7 mouse cellular contexts compared by ENCODE assay signal in the genomic region with DNA sequence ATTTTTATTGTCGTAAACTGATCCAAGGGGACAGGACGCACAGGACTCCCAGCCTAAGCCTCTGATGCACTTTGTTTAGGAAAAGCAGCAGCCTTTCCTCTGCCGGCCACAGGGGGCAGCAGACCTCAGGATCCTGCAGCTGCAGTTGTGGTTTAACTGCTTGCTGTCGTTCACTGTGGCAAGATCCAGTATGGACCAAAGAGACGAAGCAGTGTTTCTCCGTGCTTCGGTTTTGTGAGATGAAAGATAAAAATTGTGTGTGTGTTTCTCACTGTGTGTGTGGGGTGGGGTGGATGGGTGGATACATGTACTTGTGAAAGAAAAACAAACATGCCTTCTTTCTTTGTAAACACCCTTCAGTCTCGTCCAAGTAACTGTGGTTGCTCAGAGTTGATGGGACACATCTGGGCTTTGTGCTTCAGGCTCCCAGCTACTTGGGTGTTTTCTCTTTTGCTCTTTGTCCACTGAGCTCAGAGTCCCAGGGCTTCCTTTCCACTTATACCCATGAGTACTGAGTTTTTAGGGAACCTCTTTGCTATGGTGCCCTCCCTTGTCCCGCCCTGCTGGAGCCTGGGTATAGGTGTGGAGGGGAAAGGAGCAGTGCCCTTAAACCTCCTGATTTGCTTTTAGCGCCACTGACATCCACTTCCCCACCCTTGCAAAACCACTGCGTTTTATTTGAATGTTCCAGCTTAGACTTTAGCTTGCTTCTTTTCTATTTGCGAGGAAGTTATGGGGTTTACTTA. TPM values are rescaled to one million over a fixed set of nuclear protein-coding genes. Genes with fewer than 3 reads are reported as not detected.
DNase-seq lines count a peak whose midpoint lies in the region; ATAC-seq and TF ChIP-seq lines count a peak whose summit lies in the region.

No protein-coding gene starts in this region.

- no peak overlapping the region for H3K4me3 ChIP-seq in embryonic facial prominence, embryonic 10.5 days
- peak overlapping the region; percentile 58 for H3K4me3 ChIP-seq in intestine, postnatal 0 days (ENCODE audit: low read depth, low read length)
- no peak overlapping the region for H3K4me3 ChIP-seq in midbrain, embryonic 10.5 days

- DNase-seq in adrenal gland, adult 2 months, result peak; percentile 54
- DNase-seq in embryonic facial prominence, embryonic 10.5 days (ENCODE audit: low spot score), result peak; percentile 71
- peak; percentile 96 for DNase-seq in heart, adult 11 months
- peak; percentile 36 to 46 for DNase-seq in left cerebral cortex, postnatal 36 days (ENCODE audit: low spot score in 2 of 2)
- DNase-seq in midbrain, embryonic 10.5 days (ENCODE audit: low spot score), result peak; percentile 65
- DNase-seq in skeletal muscle tissue, adult 2 months (ENCODE audit: low read depth, low spot score), result peak; percentile 27

- TF ChIP-seq CTCF in intestine, postnatal 0 days (IDR thresholded peaks at IDR 0.05; ENCODE audit: low read depth), result peak; percentile 97

- 45% methylated on average over 12 of the region's 12 CpGs for WGBS in embryonic facial prominence, embryonic 10.5 days
- 17% methylated on average over 12 of the region's 12 CpGs for WGBS in intestine, postnatal 0 days
- WGBS in midbrain, embryonic 10.5 days, result 49% methylated on average over 12 of the region's 12 CpGs

- peak overlapping the region; percentile 68 for H3K4me2 ChIP-seq in intestine, postnatal 0 days (replicated peaks; ENCODE audit: low read depth)

- intact Hi-C loops in left cerebral cortex, postnatal 36 days (cut with DNase I), result no loop called here

- H3K4me1 ChIP-seq in embryonic facial prominence, embryonic 10.5 days, result peaks cover 21% of the 10 kb centered on the region
- peaks cover 4% of the 10 kb centered on the region; the same call in 1 of the 2 replicates for H3K4me1 ChIP-seq in intestine, postnatal 0 days (replicated peaks; ENCODE audit: control insufficient read depth, insufficient read depth, low read length)
- peaks cover 14% of the 10 kb centered on the region for H3K4me1 ChIP-seq in midbrain, embryonic 10.5 days

- no peak overlapping the region for H3K27ac ChIP-seq in embryonic facial prominence, embryonic 10.5 days (replicated peaks)
- H3K27ac ChIP-seq in intestine, postnatal 0 days (ENCODE audit: low read depth, low read length), result peak overlapping the region; percentile 91
- H3K27ac ChIP-seq in midbrain, embryonic 10.5 days (replicated peaks), result 0 out of 2 replicates have a peak overlapping the region, but pooled peaks have one; percentile 14

- H3K9ac ChIP-seq in intestine, postnatal 0 days (ENCODE audit: low read depth, low read length), result peak overlapping the region; percentile 58

- no peaks in the 10 kb centered on the region for H3K9me3 ChIP-seq in embryonic facial prominence, embryonic 10.5 days
- H3K9me3 ChIP-seq in intestine, postnatal 0 days (ENCODE audit: control insufficient read depth), result no peaks in the 10 kb centered on the region
- no peaks in the 10 kb centered on the region for H3K9me3 ChIP-seq in midbrain, embryonic 10.5 days (replicated peaks)

- H3K36me3 ChIP-seq in embryonic facial prominence, embryonic 10.5 days (replicated peaks), result no peaks in the 10 kb centered on the region
- H3K36me3 ChIP-seq in intestine, postnatal 0 days (ENCODE audit: control insufficient read depth, insufficient read depth), result peaks cover 8% of the 10 kb centered on the region; the same call in 1 of the 2 replicates
- no peaks in the 10 kb centered on the region for H3K36me3 ChIP-seq in midbrain, embryonic 10.5 days

- peak; percentile 58 for ATAC-seq in intestine, postnatal 0 days

- no peaks in the 10 kb centered on the region for H3K27me3 ChIP-seq in embryonic facial prominence, embryonic 10.5 days (replicated peaks; ENCODE audit: low read depth, poor library complexity, severe bottlenecking)
- H3K27me3 ChIP-seq in intestine, postnatal 0 days (replicated peaks; ENCODE audit: control insufficient read depth, insufficient read depth, low read length), result no peaks in the 10 kb centered on the region
- H3K27me3 ChIP-seq in midbrain, embryonic 10.5 days (ENCODE audit: low read depth, poor library complexity, severe bottlenecking), result no peaks in the 10 kb centered on the region

RNA-seq across cellular contexts. Expression of gene Hmgcs2, which starts 0.9 kb away (rescaled TPM):
- total RNA-seq in adrenal gland, adult 2 months (2021), result 10 to 100 TPM; 11.1 to 13.2 TPM
- polyA plus RNA-seq in adrenal gland, adult 2 months (2012; rRNA removed), result 2.7 and 3.9 TPM in 2 replicates
- 1.0 and 1.6 TPM in 2 replicates for polyA plus RNA-seq in embryonic facial prominence, embryonic 10.5 days (2016; fragmentation: Nextera tagmentation; extraction: Ambion mirVana)
- polyA plus RNA-seq in intestine, postnatal 0 days (2015; fragmentation: Nextera tagmentation; extraction: Ambion mirVana), result 649 and 754 TPM in 2 replicates
- 10 to 100 TPM in 1 of 2 experiments, 1 to 10 TPM in 1; 7.1 to 11.3 TPM for total RNA-seq in left cerebral cortex, postnatal 36 days (2021)
- polyA plus RNA-seq in midbrain, embryonic 10.5 days (2016; fragmentation: Nextera tagmentation; extraction: Ambion mirVana), result 1.7 and 3.8 TPM in 2 replicates

RNA-seq across cellular contexts. Expression of gene Phgdh, which starts 58.7 kb away (rescaled TPM):
- 10 to 100 TPM in 1 of 2 experiments, 1 to 10 TPM in 1; 9.7 to 22.3 TPM for total RNA-seq in adrenal gland, adult 2 months (2021)
- polyA plus RNA-seq in adrenal gland, adult 2 months (2012; rRNA removed), result 16.6 and 25.8 TPM in 2 replicates
- polyA plus RNA-seq in embryonic facial prominence, embryonic 10.5 days (2016; fragmentation: Nextera tagmentation; extraction: Ambion mirVana), result 373 and 379 TPM in 2 replicates
- 89.9 and 93.7 TPM in 2 replicates for polyA plus RNA-seq in intestine, postnatal 0 days (2015; fragmentation: Nextera tagmentation; extraction: Ambion mirVana)
- 10 to 100 TPM; 51.1 to 62.0 TPM for total RNA-seq in left cerebral cortex, postnatal 36 days (2021)
- 386 and 388 TPM in 2 replicates for polyA plus RNA-seq in midbrain, embryonic 10.5 days (2016; fragmentation: Nextera tagmentation; extraction: Ambion mirVana)

RNA-seq across cellular contexts. Expression of gene Reg4, which starts 59.1 kb away (rescaled TPM):
- total RNA-seq in adrenal gland, adult 2 months (2021), result not detected
- not detected in 2 replicates for polyA plus RNA-seq in adrenal gland, adult 2 months (2012; rRNA removed)
- not detected in 2 replicates for polyA plus RNA-seq in embryonic facial prominence, embryonic 10.5 days (2016; fragmentation: Nextera tagmentation; extraction: Ambion mirVana)
- 90.6 and 144 TPM in 2 replicates for polyA plus RNA-seq in intestine, postnatal 0 days (2015; fragmentation: Nextera tagmentation; extraction: Ambion mirVana)
- not detected for total RNA-seq in left cerebral cortex, postnatal 36 days (2021)
- not detected in 2 replicates for polyA plus RNA-seq in midbrain, embryonic 10.5 days (2016; fragmentation: Nextera tagmentation; extraction: Ambion mirVana)

Comparison
In these comparisons a context has a peak if more than half of its experiments do, and no peak if none do; other contexts are left out.
1. DNase-seq: peak in every context shown above with its lines; median percentile 96 in heart, adult 11 months; 71 in embryonic facial prominence, embryonic 10.5 days; 65 in midbrain, embryonic 10.5 days; 54 in adrenal gland, adult 2 months; 41 in left cerebral cortex, postnatal 36 days; 27 in skeletal muscle tissue, adult 2 months.
2. RNA of gene Hmgcs2, which starts 0.9 kb away (polyA plus RNA-seq): 649 to 754 TPM in intestine, postnatal 0 days; 2.7 to 3.9 TPM in adrenal gland, adult 2 months, 1.7 to 3.8 TPM in midbrain, embryonic 10.5 days and 1.0 to 1.6 TPM in embryonic facial prominence, embryonic 10.5 days; every median in the first group is over 100 times any median in the second.
3. RNA of gene Reg4, which starts 59.1 kb away (polyA plus RNA-seq): 90.6 to 144 TPM in intestine, postnatal 0 days; not detected in adrenal gland, adult 2 months, not detected in embryonic facial prominence, embryonic 10.5 days and not detected in midbrain, embryonic 10.5 days; every median in the first group is over 10 times any median in the second.